Mouse (Mus musculus) splenic B cell, adult 2 months (primary cell): ENCODE results near the gene Trpm4.
"Not testable (repeated sequence)": the region's sequence is repeated elsewhere in the genome, so short reads cannot be mapped to it uniquely, and the experiment has no call there.

Experiments
- DNase-seq: peaks from one replicate; pipeline ENCODE4 v3.0.0-alpha.2; 2011; ENCODE audit warnings: low read depth, low spot score
- H3K27me3 ChIP-seq: 2 replicates; pipeline ENCODE4 v1.6.1; 2012; ENCODE audit warnings: mild to moderate bottlenecking, low read length, moderate library complexity, mixed read lengths; ENCODE audit not compliant: control insufficient read depth, poor library complexity, insufficient read depth, severe bottlenecking
- H3K36me3 ChIP-seq: 2 replicates; pipeline ENCODE4 v1.6.1; 2012; ENCODE audit warnings: mild to moderate bottlenecking, low read length, moderate library complexity, mixed read lengths; ENCODE audit not compliant: control insufficient read depth, poor library complexity, insufficient read depth, severe bottlenecking

Gene Trpm4

GRCm38 (mm10) chr7:45263006-45263607 is 70.5 kb downstream of the Trpm4 start:
- DNase-seq, result no peak
- Histone ChIP-seq H3K27me3 (no peaks in the 10 kb centered on the region), H3K36me3 (no peaks in the 10 kb centered on the region)

- no peaks in the 10 kb centered on the region for H3K27me3 ChIP-seq
- DNase-seq, result no peak
These were observed 71.3 kb downstream of the Trpm4 start for GRCm38 (mm10) chr7:45262266-45262665.

GRCm38 (mm10) chr7:45259281-45259680 is 74.3 kb downstream of the Trpm4 start:
- H3K36me3 ChIP-seq, result no peaks in the 10 kb centered on the region

More at GRCm38 (mm10) chr7:45262266-45262665, 71.3 kb downstream of the Trpm4 start:
- H3K36me3 ChIP-seq, result no peaks in the 10 kb centered on the region

GRCm38 (mm10) chr7:45257063-45257840 is 76.3 kb downstream of the Trpm4 start:
- no peaks in the 10 kb centered on the region for H3K36me3 ChIP-seq
- DNase-seq, result no peak
- no peaks in the 10 kb centered on the region for H3K27me3 ChIP-seq

More at GRCm38 (mm10) chr7:45259281-45259680, 74.3 kb downstream of the Trpm4 start:
- no peaks in the 10 kb centered on the region for H3K27me3 ChIP-seq
- no peak for DNase-seq

GRCm38 (mm10) chr7:45255822-45256221 is 77.8 kb downstream of the Trpm4 start:
- not testable (repeated sequence) for DNase-seq, H3K36me3 ChIP-seq, H3K27me3 ChIP-seq

- H3K36me3 ChIP-seq, result no peaks in the 10 kb centered on the region
- DNase-seq, result no peak
- H3K27me3 ChIP-seq, result no peaks in the 10 kb centered on the region
These were observed 79.8 kb downstream of the Trpm4 start for GRCm38 (mm10) chr7:45253806-45254205.
